Mouse (Mus musculus) spleen, postnatal 36 days (tissue): ENCODE measurements around the gene Phf21b.
"Not testable (repeated sequence)": the region's sequence is repeated elsewhere in the genome, so short reads cannot be mapped to it uniquely, and the experiment has no call there.

Source experiments
- DNase-seq, 2 experiments: peaks; one replicate each; pipeline ENCODE4 v3.0.0; 2022; ENCODE audit warnings: low spot score in 2 of 2, mixed read lengths in 1 of 2

The Phf21b gene

DNA sequence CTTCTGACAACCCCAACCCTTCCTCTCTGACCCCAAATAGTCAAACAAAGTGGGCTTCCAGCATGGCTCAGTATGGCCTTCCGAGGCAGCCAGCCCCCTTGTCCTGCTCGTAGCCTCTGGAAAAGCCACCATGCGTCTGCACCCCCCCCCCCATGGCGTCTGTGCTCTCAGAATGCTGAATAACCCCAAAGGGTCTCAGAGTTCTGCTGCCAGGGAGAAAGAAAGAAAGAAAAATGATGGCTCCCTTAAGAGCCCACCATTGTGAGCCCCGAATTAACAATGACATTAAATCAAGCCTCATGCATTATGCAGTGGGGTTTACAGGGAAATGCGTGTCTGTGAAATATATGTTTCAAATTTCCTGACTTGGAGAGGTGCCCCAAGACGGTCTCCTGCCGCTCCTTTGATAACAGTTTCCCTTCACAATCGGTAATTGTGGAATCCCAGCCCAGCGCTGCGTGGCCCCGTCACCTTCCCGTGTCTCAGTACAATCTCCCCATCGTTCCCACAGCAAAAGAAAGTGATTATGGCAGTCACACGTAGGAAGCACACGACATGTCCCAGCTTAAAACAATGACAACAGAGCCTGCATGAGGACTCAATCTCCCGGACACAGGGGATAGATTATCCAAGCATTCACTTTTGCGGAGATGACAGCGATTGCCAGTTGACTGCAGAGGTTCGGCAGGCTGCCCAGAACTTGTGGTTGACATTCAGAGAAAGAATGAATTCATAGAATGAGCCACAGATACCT is 80.3 kb downstream of the Phf21b start:
- no peak for DNase-seq

DNA sequence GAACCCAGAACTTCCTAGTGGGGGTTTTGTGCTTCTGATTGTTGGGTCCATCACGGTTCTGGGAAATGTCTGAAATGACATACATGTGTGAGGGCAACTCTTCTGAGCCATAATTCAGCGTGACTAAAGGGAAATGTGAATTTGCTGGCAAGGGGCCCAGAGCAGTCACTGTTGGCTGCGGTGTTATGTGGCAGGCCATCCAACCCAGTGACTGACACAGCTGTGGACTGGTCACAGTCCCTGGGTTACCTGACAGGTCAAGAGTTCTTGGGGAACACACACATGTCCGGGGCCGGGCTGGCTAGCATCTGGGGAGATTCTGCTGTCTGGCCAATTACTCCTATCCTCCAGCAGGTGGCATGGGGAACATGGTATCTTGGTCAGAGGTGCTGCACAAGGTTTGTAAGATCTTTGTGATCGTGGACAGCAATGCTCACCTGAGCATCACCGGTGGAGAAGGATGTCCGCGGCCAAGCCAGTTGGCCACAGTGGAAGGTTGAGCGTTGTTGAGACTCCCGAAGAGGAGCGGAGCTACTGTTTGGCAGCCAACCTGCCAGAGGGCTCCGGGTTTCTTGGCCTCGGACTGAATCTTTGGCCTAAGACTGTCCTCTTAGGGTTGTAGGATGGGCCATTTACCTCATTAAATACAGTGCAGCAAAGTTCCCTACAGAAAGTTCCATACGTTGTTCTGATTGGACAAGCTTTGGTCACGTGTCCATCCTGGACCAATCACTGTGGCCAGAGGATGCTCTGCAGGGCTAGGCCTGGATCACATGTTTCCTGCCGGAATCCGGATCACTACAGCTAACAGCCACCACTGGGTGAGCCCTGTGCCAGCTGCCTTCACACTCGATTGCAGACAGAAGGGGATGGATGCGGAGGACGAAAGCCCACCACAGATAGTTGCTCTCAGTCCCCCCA is 83.4 kb downstream of the Phf21b start:
- DNase-seq: no peak

DNA sequence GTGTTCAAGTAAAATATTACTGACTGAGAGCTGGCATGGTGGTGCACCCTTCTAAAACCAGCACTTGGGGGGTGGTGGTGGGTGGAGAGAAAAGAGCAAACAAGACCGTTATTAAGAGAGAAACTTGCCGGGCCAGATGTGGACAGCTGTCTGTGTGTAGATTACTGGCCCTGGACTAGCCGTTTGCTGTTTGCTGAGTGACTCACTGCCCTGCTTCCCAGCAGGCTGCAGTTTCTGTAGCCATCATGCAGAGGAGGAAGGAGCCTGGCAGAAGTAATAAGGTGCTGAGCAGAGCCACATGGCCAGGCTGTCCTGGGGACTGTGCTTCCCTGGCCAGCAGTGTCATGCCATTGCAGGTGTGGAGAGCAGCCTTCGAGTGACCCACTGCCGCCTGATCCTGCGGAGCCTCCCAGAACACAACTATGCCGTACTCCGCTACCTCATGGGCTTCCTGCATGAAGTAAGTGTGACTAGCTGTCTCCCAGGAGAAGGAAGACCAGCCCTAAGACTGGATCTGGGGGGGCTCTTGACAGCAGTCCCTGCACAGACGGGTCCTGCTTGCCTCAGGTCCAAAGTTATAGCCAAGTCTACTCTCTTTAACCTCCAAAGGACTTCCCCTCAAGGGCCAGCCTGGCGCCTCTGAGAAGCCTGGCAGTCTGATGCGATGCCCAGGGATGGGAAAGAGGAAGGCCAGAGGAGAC is 86.1 kb downstream of the Phf21b start:
- no peak for DNase-seq

DNA sequence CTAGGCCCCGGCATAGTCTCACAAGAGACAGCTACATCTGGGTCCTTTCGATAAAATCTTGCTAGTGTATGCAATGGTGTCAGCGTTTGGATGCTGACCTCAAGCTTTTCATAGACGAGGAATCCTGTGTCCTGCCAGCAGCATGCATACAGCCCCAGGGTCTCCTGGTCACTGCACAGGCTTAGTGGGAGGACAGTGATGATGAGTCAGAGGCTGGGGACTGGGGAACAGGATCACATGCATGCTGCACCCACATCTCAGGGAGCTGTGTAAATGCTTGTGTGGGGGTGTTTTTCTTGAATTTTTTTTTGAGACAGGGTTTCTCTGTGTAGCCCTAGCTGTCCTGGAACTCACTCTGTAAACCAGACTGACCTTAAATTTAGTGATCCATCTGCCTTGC is 87.3 kb downstream of the Phf21b start:
- DNase-seq: not testable (repeated sequence)

DNA sequence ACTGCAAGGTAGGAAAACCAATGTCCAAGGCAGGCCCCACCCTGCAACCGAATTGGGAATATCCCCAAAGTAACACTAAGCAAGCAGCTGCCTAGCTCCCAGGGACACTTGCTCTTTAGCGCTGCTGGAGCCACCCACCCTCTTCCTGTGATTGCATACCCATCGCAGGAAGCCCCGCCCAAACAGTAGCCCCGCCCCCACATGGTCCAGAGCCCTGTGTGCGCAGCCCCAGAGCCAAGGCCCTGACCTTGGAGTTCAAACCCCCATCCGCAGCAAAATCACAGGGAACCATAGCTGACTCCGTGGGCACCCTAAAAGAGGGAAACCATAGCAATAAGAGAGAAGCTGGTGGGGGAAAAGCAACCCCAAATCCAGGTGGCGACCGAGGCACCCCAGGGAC is 89.2 kb downstream of the Phf21b start:
- DNase-seq: no peak

DNA sequence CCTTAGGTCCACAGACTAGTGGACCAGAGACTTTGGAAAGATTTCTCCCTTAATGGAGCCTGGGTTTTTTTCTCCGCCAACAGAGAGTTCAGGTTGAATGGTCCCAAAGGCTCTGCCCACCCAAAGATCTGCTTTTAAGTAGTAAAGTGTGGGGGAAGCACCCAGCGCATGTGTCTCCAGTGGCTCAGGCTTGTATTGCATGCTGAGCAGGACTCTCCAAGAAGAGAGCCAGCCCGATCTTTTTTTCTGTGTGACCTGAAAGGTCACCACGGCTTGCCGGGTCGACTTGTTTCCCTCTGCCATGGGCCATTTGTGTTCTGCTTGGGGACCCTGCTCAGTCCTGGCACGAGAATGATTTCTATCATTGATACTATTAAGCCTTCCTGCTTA is 92.4 kb downstream of the Phf21b start:
- no peak for DNase-seq

DNA sequence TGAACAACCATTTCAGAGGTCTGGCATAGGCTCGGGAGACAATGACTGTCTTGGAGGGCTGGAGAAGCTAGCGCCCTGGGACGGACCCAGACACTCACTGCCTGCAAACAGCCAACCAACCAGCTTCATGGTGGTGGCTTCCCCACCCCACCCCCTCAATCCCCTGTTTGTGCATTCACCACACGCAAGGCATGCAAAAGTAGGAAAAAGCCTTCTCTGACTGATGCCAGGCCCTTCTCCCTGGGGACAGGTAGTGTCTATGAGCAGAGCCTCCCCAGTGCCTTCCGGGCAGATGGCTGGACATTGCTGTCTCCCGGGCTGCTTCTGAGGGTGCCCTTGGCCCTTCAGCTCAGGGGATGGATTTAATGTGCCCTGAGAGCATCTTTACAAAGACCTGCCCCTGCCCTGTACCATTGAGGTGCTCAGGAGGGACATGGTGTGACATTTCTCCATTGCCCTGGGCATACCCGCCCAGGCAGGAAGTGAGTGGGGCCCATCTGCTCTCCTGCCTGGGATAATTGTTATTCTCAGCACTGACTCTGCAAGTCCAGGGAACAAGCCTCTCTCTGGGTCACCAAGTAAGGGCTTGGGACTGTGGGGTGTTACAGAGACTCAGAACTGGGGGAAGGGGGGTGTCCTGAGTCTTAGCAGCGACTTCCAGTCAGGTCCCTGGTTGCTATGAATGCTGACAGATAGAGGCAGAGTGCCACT is 93.0 kb downstream of the Phf21b start:
- no peak for DNase-seq

DNA sequence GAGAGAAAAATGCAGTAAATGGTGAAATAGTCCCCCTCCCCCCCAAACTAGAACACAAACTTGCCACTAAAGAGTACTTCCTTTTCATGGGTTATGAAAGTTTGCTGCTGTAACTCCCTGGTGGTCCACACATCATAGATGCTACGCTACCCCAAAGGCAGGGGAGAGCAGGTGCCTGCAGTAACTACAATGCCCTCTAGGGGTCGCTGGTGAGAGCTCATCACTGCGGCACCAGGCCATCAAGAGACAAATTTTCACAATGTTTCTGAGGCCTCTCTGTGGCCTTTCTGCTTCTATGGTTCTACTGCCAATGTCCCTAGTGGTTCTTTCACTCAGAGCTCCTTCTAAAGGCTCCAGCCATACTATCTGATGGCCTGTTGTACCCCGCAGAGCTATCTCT is 97.4 kb downstream of the Phf21b start:
- no peak for DNase-seq

DNA sequence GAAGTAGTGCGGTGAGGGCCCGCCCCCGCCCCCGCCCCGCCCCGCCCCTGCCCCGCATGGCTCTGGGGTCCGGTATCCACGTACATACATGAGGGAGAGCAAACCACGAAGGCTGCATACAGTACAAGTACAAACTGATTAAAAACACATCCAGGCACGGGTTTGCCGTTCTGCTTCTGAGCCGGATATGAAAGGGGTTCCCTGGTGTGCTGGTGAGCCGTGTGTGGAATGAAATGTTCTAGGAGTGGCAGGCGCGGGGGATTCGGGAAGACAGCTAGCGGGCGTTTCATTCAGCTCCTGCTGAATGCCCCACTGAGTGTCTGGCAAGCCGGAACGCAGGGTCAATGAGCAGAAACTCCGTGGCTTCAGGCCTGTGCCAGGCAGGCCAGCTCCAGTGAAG is 99.4 kb downstream of the Phf21b start:
- DNase-seq: no peak

DNA sequence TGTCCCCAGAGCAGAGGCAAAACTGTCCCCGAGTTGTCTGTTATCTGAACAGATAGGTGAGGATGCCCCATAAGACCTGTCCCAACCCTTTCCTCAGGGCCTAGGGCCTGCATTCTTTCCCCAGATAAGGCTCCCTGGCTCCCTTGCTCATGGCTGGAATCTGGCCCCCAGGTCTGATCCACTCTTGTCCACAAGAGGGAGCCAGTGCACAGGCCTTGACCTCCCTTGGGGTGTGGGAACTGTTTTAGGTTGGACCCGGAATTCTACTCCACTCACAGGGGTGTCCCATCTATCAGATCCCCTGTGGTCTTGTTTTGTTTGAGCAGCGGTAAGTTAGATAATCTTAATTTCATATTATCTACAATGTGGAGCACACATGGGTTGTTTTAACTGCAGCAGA is 100.9 kb downstream of the Phf21b start:
- peak; percentile 19 to 31 for DNase-seq

DNA sequence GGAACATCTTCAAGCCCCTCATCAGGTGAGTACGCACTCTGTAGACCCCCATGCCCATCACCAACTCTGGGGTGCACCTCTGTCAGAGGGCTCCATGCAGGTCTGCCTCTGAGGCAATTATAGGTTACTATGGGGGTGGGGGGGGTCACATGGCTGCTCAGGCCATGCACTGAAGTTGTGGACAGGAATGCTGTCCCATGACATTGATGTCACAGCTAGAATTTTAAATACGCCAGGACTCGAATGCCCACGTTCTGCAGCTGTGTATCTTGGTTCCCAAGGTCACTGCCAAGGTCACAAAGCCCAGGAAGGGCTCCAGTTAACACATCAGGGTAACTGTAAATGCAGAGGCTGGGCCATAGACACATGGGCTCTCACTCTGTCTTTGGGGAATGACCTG is 110.0 kb downstream of the Phf21b start:
- no peak for DNase-seq

DNA sequence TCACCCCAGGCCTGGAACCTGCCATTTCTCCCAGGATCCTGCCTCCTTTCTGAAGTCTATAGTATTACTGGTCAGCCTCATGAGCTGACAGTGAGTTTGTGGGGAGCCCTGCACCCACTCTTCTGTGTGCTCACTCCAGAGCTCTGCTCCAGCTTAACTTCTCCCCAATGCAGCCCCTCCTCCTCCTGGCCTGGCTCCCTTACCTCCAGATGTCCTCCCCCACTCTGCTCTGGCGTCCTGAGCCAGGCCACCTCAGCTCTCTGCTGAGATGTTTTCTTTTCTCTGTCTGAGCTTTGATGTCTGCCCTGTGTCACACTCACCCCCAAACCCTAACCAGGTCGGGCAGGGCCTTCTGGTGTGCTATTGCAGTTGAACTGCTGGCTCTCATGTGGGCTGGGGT is 111.5 kb downstream of the Phf21b start:
- no peak for DNase-seq

DNA sequence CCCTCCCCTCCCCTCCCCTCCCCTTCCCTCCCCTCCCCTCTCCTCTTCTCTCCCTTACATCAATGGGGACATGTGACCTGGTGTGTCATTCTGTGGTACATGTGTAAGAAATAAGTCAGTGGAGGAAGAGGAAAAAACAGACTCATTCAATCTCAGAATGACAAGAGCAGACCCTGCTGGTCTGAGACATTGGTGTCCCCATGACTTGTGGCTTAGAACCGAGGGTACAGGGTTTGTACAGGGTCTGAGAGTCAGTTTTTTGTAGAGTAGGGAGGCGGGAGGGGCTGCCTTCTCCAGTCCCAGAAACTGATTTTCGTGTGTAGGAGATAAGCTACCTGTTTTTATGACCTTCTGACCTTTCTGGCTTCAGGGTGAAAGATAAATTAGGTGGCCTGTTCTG is 112.5 kb downstream of the Phf21b start:
- no peak for DNase-seq

DNA sequence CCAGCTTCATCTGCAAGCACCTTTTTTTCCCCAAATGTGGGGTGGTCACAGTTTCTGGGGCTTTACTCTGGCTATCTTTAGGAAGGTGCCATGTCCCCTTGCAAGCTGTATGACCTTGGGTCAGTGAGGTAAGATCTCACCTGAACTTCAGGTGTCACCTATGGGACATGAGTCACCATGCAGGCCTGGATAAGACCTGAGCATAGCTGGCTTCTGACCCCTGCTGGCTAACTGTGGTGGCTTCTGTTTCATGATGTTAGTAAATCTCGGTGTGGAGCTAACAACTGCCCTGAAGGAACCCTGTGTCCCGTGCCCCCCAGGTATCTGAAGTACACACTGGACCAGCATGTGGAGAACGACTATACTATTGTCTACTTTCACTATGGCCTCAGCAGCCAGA is 114.3 kb downstream of the Phf21b start:
- DNase-seq: no peak

DNA sequence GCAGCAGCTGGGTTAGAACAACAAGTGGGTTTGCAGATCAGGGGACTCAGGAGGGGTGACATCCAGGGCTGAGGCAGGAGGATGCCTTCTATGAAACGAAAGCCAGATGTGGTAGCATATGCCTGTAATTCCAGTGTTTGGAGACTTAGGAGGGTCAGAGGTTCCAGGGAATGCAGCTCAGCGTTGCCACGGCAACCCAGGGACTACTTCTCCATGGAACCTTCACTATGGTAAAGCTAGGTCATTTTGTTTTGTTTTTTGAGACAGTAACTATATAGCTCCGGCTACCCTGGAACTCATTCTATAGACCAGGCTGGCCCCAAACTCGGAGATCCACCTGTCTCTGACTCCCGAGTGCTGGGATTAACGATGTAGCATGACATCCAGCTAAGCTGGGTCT is 117.6 kb downstream of the Phf21b start:
- DNase-seq: no peak

DNA sequence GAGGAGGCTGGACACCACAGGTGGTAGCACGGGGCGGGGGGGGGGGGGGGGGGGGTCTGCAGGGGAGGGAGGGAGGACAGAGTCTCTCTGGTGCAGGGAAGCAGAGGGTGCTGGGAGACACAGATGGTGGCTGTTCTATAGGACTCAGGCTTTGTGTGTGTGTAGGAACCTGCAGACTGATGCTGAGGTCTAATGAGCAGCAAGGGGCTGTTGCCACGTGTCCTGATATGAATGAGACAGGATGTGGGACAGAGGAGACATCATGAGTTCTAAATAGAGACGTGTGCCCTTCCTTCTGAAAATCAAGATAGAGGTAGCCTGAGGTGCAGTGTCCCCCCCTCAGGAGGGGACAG is 118.9 kb downstream of the Phf21b start:
- DNase-seq: no peak

DNA sequence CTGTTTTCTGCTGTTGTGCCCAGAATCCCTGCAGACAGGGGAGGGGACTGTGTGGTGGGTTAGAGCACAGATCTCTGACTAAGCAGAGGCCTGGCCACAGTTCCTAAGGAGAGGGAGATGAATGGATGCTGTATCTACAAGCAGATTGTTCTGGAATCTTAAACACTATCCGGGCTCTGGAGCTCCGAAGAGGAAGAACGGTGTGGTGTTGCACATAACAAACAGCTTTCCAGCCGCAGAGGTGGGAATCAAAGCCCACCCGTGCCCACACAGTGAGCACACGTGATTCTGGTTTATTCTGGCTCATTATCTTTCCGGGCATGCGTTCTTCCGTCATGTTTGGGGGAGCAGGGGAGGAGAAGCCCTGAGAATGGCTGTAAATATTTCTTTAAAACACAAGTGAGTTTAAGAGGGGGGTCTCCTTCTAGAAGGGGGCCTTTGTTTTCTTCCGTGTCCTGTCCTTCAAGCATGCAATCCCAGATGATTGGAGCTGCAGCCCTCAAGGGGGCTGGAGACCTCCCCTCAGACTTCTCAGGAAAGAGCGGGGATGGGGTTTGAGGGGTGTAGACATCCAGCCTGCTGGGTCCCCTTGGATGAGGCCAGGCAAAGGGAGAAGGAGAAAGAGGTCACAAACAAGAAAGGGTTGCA is 119.4 kb downstream of the Phf21b start:
- no peak for DNase-seq
